ENCODE assay signal across 29 mouse cellular contexts in genomic region chrX:8921080-8921479, GRCm38 (mm10). TPM values are rescaled to one million over a fixed set of nuclear protein-coding genes. Genes with fewer than 3 reads are reported as not detected.
A peak's percentile ranks its signal among the peaks of the same experiment; 100 is the strongest.
DNase-seq lines count a peak whose midpoint lies in the region; ATAC-seq and TF ChIP-seq lines count a peak whose summit lies in the region.
"Had no signal": no experiment of that assay in that cellular context is flagged by ENCODE, and none has a peak within 500 bp of the region (broad histone marks: within the 10 kb centered on the region; RNA-seq: fewer than 3 reads in every experiment).

No protein-coding gene starts in this region.

- no peaks in the 10 kb centered on the region for H3K36me3 ChIP-seq in hindbrain, embryonic 14.5 days (replicated peaks; ENCODE audit: control insufficient read depth, insufficient read depth)
- no peaks in the 10 kb centered on the region for H3K36me3 ChIP-seq in hindbrain, embryonic 11.5 days (ENCODE audit: control insufficient read depth, insufficient read depth, low read length)
- no peaks in the 10 kb centered on the region for H3K36me3 ChIP-seq in midbrain, embryonic 11.5 days (ENCODE audit: control insufficient read depth, insufficient read depth, low read length)
- no peaks in the 10 kb centered on the region for H3K36me3 ChIP-seq in midbrain, embryonic 13.5 days
- no peaks in the 10 kb centered on the region for H3K36me3 ChIP-seq in midbrain, embryonic 16.5 days (ENCODE audit: control insufficient read depth, insufficient read depth, low read length)
- no peaks in the 10 kb centered on the region for H3K36me3 ChIP-seq in midbrain, embryonic 10.5 days
- H3K36me3 ChIP-seq in midbrain, postnatal 0 days (ENCODE audit: insufficient read depth, low read length), result no peaks in the 10 kb centered on the region
- H3K36me3 ChIP-seq: embryonic facial prominence, embryonic 10.5 days; embryonic facial prominence, embryonic 12.5 days; forebrain, embryonic 15.5 days; G1E had no signal

- H3K27ac ChIP-seq in hindbrain, embryonic 14.5 days, result no peak overlapping the region
- H3K27ac ChIP-seq in hindbrain, embryonic 11.5 days (ENCODE audit: low read depth, low read length), result no peak overlapping the region
- no peak overlapping the region for H3K27ac ChIP-seq in midbrain, embryonic 11.5 days (ENCODE audit: low read depth, low read length)
- no peak overlapping the region for H3K27ac ChIP-seq in midbrain, embryonic 13.5 days
- peak overlapping the region; percentile 50 for H3K27ac ChIP-seq in midbrain, embryonic 16.5 days (ENCODE audit: low read length)
- no peak overlapping the region for H3K27ac ChIP-seq in midbrain, embryonic 10.5 days (replicated peaks)
- H3K27ac ChIP-seq in midbrain, postnatal 0 days (ENCODE audit: low read depth, low read length), result no peak overlapping the region
- H3K27ac ChIP-seq: embryonic facial prominence, embryonic 10.5 days; embryonic facial prominence, embryonic 12.5 days; forebrain, embryonic 13.5 days; forebrain, embryonic 15.5 days had no signal

- no peak for TF ChIP-seq CTCF in midbrain, postnatal 0 days (IDR thresholded peaks at IDR 0.05)

- 71% methylated on average over 4 of the region's 4 CpGs for WGBS in hindbrain, embryonic 14.5 days
- 70% methylated on average over 4 of the region's 4 CpGs for WGBS in hindbrain, embryonic 11.5 days
- WGBS in midbrain, embryonic 11.5 days, result 72% methylated on average over 4 of the region's 4 CpGs
- WGBS in midbrain, embryonic 13.5 days, result 85% methylated on average over 4 of the region's 4 CpGs
- WGBS in midbrain, embryonic 16.5 days, result 59% methylated on average over 4 of the region's 4 CpGs
- 81% methylated on average over 4 of the region's 4 CpGs for WGBS in midbrain, embryonic 10.5 days
- WGBS in midbrain, postnatal 0 days, result 53% methylated on average over 4 of the region's 4 CpGs

- H3K4me2 ChIP-seq in hindbrain, embryonic 14.5 days (replicated peaks), result no peak overlapping the region
- H3K4me2 ChIP-seq in hindbrain, embryonic 11.5 days (replicated peaks; ENCODE audit: low read depth, low read length), result no peak overlapping the region
- no peak overlapping the region for H3K4me2 ChIP-seq in midbrain, embryonic 11.5 days
- no peak overlapping the region for H3K4me2 ChIP-seq in midbrain, embryonic 13.5 days (replicated peaks)
- no peak overlapping the region for H3K4me2 ChIP-seq in midbrain, embryonic 16.5 days (ENCODE audit: low read length)
- no peak overlapping the region for H3K4me2 ChIP-seq in midbrain, postnatal 0 days (ENCODE audit: low read depth, low read length, poor library complexity, severe bottlenecking)
- H3K4me2 ChIP-seq: embryonic facial prominence, embryonic 12.5 days; forebrain, embryonic 13.5 days; forebrain, embryonic 15.5 days had no signal

- H3K4me3 ChIP-seq in hindbrain, embryonic 14.5 days (replicated peaks; ENCODE audit: low read length), result no peak overlapping the region
- H3K4me3 ChIP-seq in hindbrain, embryonic 11.5 days (ENCODE audit: low read depth, low read length), result no peak overlapping the region
- H3K4me3 ChIP-seq in midbrain, embryonic 11.5 days (ENCODE audit: low read depth, low read length), result no peak overlapping the region
- H3K4me3 ChIP-seq in midbrain, embryonic 13.5 days (replicated peaks), result no peak overlapping the region
- no peak overlapping the region for H3K4me3 ChIP-seq in midbrain, embryonic 16.5 days (ENCODE audit: low read depth, low read length)
- no peak overlapping the region for H3K4me3 ChIP-seq in midbrain, embryonic 10.5 days
- no peak overlapping the region for H3K4me3 ChIP-seq in midbrain, postnatal 0 days (ENCODE audit: low read depth, low read length)
- H3K4me3 ChIP-seq: embryonic facial prominence, embryonic 10.5 days; embryonic facial prominence, embryonic 12.5 days; forebrain, embryonic 13.5 days; forebrain, embryonic 15.5 days had no signal

- ATAC-seq in hindbrain, embryonic 14.5 days (ENCODE audit: low FRiP score), result peak; percentile 43; the same call in 1 of the 2 replicates
- ATAC-seq in hindbrain, embryonic 11.5 days (ENCODE audit: low FRiP score), result no peak
- 0 out of 2 replicates have a peak, but pooled peaks have one; percentile 38 for ATAC-seq in midbrain, embryonic 11.5 days (ENCODE audit: low FRiP score)
- no peak for ATAC-seq in midbrain, embryonic 13.5 days
- ATAC-seq in midbrain, embryonic 16.5 days, result no peak
- peak; percentile 53; the same call in 1 of the 2 replicates for ATAC-seq in midbrain, postnatal 0 days (ENCODE audit: low FRiP score)
- ATAC-seq: activated CD4-positive, CD25-positive, alpha-beta regulatory T cell, adult 4 months; forebrain, embryonic 13.5 days; Patski had no signal

- no peaks in the 10 kb centered on the region for H3K4me1 ChIP-seq in hindbrain, embryonic 14.5 days (replicated peaks; ENCODE audit: control insufficient read depth, insufficient read depth, low read length)
- H3K4me1 ChIP-seq in hindbrain, embryonic 11.5 days (replicated peaks; ENCODE audit: control insufficient read depth, insufficient read depth, low read length), result no peaks in the 10 kb centered on the region
- H3K4me1 ChIP-seq in midbrain, embryonic 11.5 days (ENCODE audit: control insufficient read depth, insufficient read depth, low read length), result no peaks in the 10 kb centered on the region
- no peaks in the 10 kb centered on the region for H3K4me1 ChIP-seq in midbrain, embryonic 13.5 days (replicated peaks)
- no peaks in the 10 kb centered on the region for H3K4me1 ChIP-seq in midbrain, embryonic 16.5 days (ENCODE audit: control insufficient read depth, insufficient read depth, low read length)
- no peaks in the 10 kb centered on the region for H3K4me1 ChIP-seq in midbrain, embryonic 10.5 days
- no peaks in the 10 kb centered on the region for H3K4me1 ChIP-seq in midbrain, postnatal 0 days (ENCODE audit: insufficient read depth, low read length)
- H3K4me1 ChIP-seq: embryonic facial prominence, embryonic 10.5 days; embryonic facial prominence, embryonic 12.5 days; forebrain, embryonic 13.5 days; forebrain, embryonic 15.5 days had no signal

- no peaks in the 10 kb centered on the region for H3K27me3 ChIP-seq in hindbrain, embryonic 14.5 days (ENCODE audit: control insufficient read depth, insufficient read depth, low read length)
- no peaks in the 10 kb centered on the region for H3K27me3 ChIP-seq in hindbrain, embryonic 11.5 days (ENCODE audit: control insufficient read depth, insufficient read depth, low read length)
- H3K27me3 ChIP-seq in midbrain, embryonic 11.5 days (ENCODE audit: control insufficient read depth, insufficient read depth, low read length), result no peaks in the 10 kb centered on the region
- H3K27me3 ChIP-seq in midbrain, embryonic 13.5 days, result no peaks in the 10 kb centered on the region
- H3K27me3 ChIP-seq in midbrain, embryonic 16.5 days (ENCODE audit: control insufficient read depth, insufficient read depth, low read depth, low read length), result no peaks in the 10 kb centered on the region
- H3K27me3 ChIP-seq in midbrain, embryonic 10.5 days (ENCODE audit: low read depth, poor library complexity, severe bottlenecking), result no peaks in the 10 kb centered on the region
- H3K27me3 ChIP-seq in midbrain, postnatal 0 days (ENCODE audit: insufficient read depth, low read length), result no peaks in the 10 kb centered on the region
- H3K27me3 ChIP-seq: CH12.LX; embryonic facial prominence, embryonic 12.5 days; forebrain, embryonic 13.5 days; forebrain, embryonic 15.5 days had no signal

- H3K9me3 ChIP-seq in hindbrain, embryonic 14.5 days (ENCODE audit: control insufficient read depth, low read length), result no peaks in the 10 kb centered on the region
- H3K9me3 ChIP-seq in hindbrain, embryonic 11.5 days (ENCODE audit: control insufficient read depth, low read length), result no peaks in the 10 kb centered on the region
- H3K9me3 ChIP-seq in midbrain, embryonic 11.5 days (ENCODE audit: control insufficient read depth, low read length), result no peaks in the 10 kb centered on the region
- H3K9me3 ChIP-seq in midbrain, embryonic 13.5 days, result no peaks in the 10 kb centered on the region
- H3K9me3 ChIP-seq in midbrain, embryonic 16.5 days (replicated peaks; ENCODE audit: control insufficient read depth, low read length, poor library complexity, severe bottlenecking), result 0 out of 2 replicates have a peak, but pooled peaks cover 3% of the 10 kb centered on the region
- no peaks in the 10 kb centered on the region; the same call in 1 of the 2 replicates for H3K9me3 ChIP-seq in midbrain, embryonic 10.5 days (replicated peaks)
- H3K9me3 ChIP-seq in midbrain, postnatal 0 days (ENCODE audit: low read length), result no peaks in the 10 kb centered on the region
- H3K9me3 ChIP-seq: embryonic facial prominence, embryonic 12.5 days; forebrain, embryonic 13.5 days; forebrain, embryonic 15.5 days; G1E had no signal

- no peak overlapping the region for H3K9ac ChIP-seq in hindbrain, embryonic 14.5 days
- no peak overlapping the region for H3K9ac ChIP-seq in hindbrain, embryonic 11.5 days (ENCODE audit: low read depth, low read length)
- H3K9ac ChIP-seq in midbrain, embryonic 11.5 days (ENCODE audit: low read length), result no peak overlapping the region
- no peak overlapping the region for H3K9ac ChIP-seq in midbrain, embryonic 13.5 days (replicated peaks)
- no peak overlapping the region for H3K9ac ChIP-seq in midbrain, embryonic 16.5 days (ENCODE audit: low read depth, low read length)
- no peak overlapping the region for H3K9ac ChIP-seq in midbrain, postnatal 0 days (replicated peaks; ENCODE audit: low read length, poor library complexity, severe bottlenecking)
- H3K9ac ChIP-seq: embryonic facial prominence, embryonic 12.5 days; forebrain, embryonic 13.5 days; forebrain, embryonic 15.5 days had no signal

- no peak for DNase-seq in hindbrain, embryonic 14.5 days (ENCODE audit: low spot score)
- DNase-seq in hindbrain, embryonic 11.5 days (ENCODE audit: low spot score), result no peak
- DNase-seq in midbrain, embryonic 11.5 days (ENCODE audit: low spot score, missing footprints), result no peak
- DNase-seq in midbrain, embryonic 10.5 days (ENCODE audit: low spot score), result no peak
- peak; percentile 39 for DNase-seq in midbrain, postnatal 0 days (ENCODE audit: low spot score)
- no peak for DNase-seq in gastrocnemius, adult 18-20 months (ENCODE audit: low spot score)
- DNase-seq: adrenal gland, adult 8-10 months; adrenal gland, postnatal 14 days; adrenal gland, postnatal 36 days; cerebellum, adult 11-12 months; cerebellum, adult 2 months; cerebellum, adult 9-10 months; cerebellum, postnatal 10 days; cerebellum, postnatal 25 days had no signal

RNA-seq across cellular contexts. Expression of gene B630019K06Rik, which starts 28.9 kb away (rescaled TPM):
- polyA plus RNA-seq in hindbrain, embryonic 14.5 days (2014; fragmentation: Nextera tagmentation; extraction: Ambion mirVana), result 39.1 and 40.7 TPM in 2 replicates
- 6.7 and 7.1 TPM in 2 replicates for polyA plus RNA-seq in hindbrain, embryonic 11.5 days (2014; fragmentation: Nextera tagmentation; extraction: Ambion mirVana)
- polyA plus RNA-seq in midbrain, embryonic 11.5 days (2014; fragmentation: Nextera tagmentation; extraction: Ambion mirVana), result 8.1 and 9.7 TPM in 2 replicates
- polyA plus RNA-seq in midbrain, embryonic 13.5 days (2015; fragmentation: Nextera tagmentation; extraction: Ambion mirVana), result 18.1 and 21.2 TPM in 2 replicates
- polyA plus RNA-seq in midbrain, embryonic 16.5 days (2015; fragmentation: Nextera tagmentation; extraction: Ambion mirVana), result 26.9 and 27.0 TPM in 2 replicates
- polyA plus RNA-seq in midbrain, embryonic 10.5 days (2016; fragmentation: Nextera tagmentation; extraction: Ambion mirVana), result 3.4 and 3.9 TPM in 2 replicates
- total RNA-seq in midbrain, postnatal 0 days (2014; rRNA removed), result 112 and 113 TPM in 2 replicates
- polyA plus RNA-seq in midbrain, postnatal 0 days (2015; fragmentation: Nextera tagmentation; extraction: Ambion mirVana), result 37.5 and 40.5 TPM in 2 replicates
- total RNA-seq in gastrocnemius, adult 18-20 months (2021), result under 1 TPM; 0.23 to 0.28 TPM
- total RNA-seq: CH12.LX had no signal

RNA-seq across cellular contexts. Expression of gene Fthl17b, which starts 41.7 kb away (rescaled TPM):
- not detected in 2 replicates for polyA plus RNA-seq in hindbrain, embryonic 14.5 days (2014; fragmentation: Nextera tagmentation; extraction: Ambion mirVana)
- not detected in 2 replicates for polyA plus RNA-seq in hindbrain, embryonic 11.5 days (2014; fragmentation: Nextera tagmentation; extraction: Ambion mirVana)
- polyA plus RNA-seq in midbrain, embryonic 11.5 days (2014; fragmentation: Nextera tagmentation; extraction: Ambion mirVana), result not detected in 2 replicates
- polyA plus RNA-seq in midbrain, embryonic 13.5 days (2015; fragmentation: Nextera tagmentation; extraction: Ambion mirVana), result not detected in 2 replicates
- polyA plus RNA-seq in midbrain, embryonic 16.5 days (2015; fragmentation: Nextera tagmentation; extraction: Ambion mirVana), result not detected in 2 replicates
- not detected in 2 replicates for polyA plus RNA-seq in midbrain, embryonic 10.5 days (2016; fragmentation: Nextera tagmentation; extraction: Ambion mirVana)
- total RNA-seq in midbrain, postnatal 0 days (2014; rRNA removed), result not detected in 2 replicates
- not detected in 2 replicates for polyA plus RNA-seq in midbrain, postnatal 0 days (2015; fragmentation: Nextera tagmentation; extraction: Ambion mirVana)
- total RNA-seq in gastrocnemius, adult 18-20 months (2021), result not detected
- total RNA-seq: adrenal gland, adult 18-20 months; adrenal gland, adult 8-10 months; adrenal gland, postnatal 14 days; adrenal gland, postnatal 36 days; CH12.LX; G1E had no signal
- polyA plus RNA-seq: activated CD4-positive, CD25-positive, alpha-beta regulatory T cell, adult 4 months; C2C12; cerebellum, adult 2 months; cortical plate, adult 2 months; embryonic facial prominence, embryonic 10.5 days; embryonic facial prominence, embryonic 12.5 days; embryonic facial prominence, embryonic 14.5 days; forebrain, embryonic 11.5 days; forebrain, embryonic 13.5 days; forebrain, embryonic 15.5 days; G1E; Patski had no signal

RNA-seq across cellular contexts. Expression of gene Gm5751, which starts 47.0 kb away (rescaled TPM):
- polyA plus RNA-seq in hindbrain, embryonic 14.5 days (2014; fragmentation: Nextera tagmentation; extraction: Ambion mirVana), result not detected in 2 replicates
- polyA plus RNA-seq in hindbrain, embryonic 11.5 days (2014; fragmentation: Nextera tagmentation; extraction: Ambion mirVana), result not detected in 2 replicates
- polyA plus RNA-seq in midbrain, embryonic 11.5 days (2014; fragmentation: Nextera tagmentation; extraction: Ambion mirVana), result not detected in 2 replicates
- polyA plus RNA-seq in midbrain, embryonic 13.5 days (2015; fragmentation: Nextera tagmentation; extraction: Ambion mirVana), result not detected in 2 replicates
- not detected in 2 replicates for polyA plus RNA-seq in midbrain, embryonic 16.5 days (2015; fragmentation: Nextera tagmentation; extraction: Ambion mirVana)
- polyA plus RNA-seq in midbrain, embryonic 10.5 days (2016; fragmentation: Nextera tagmentation; extraction: Ambion mirVana), result not detected in 2 replicates
- not detected in 2 replicates for total RNA-seq in midbrain, postnatal 0 days (2014; rRNA removed)
- polyA plus RNA-seq in midbrain, postnatal 0 days (2015; fragmentation: Nextera tagmentation; extraction: Ambion mirVana), result not detected in 2 replicates
- not detected for total RNA-seq in gastrocnemius, adult 18-20 months (2021)
- total RNA-seq: adrenal gland, adult 18-20 months; adrenal gland, adult 8-10 months; adrenal gland, postnatal 14 days; adrenal gland, postnatal 36 days had no signal
- polyA plus RNA-seq: activated CD4-positive, CD25-positive, alpha-beta regulatory T cell, adult 4 months; C2C12; embryonic facial prominence, embryonic 10.5 days; embryonic facial prominence, embryonic 12.5 days; embryonic facial prominence, embryonic 14.5 days; forebrain, embryonic 11.5 days; forebrain, embryonic 13.5 days; forebrain, embryonic 15.5 days; Patski had no signal

RNA-seq across cellular contexts. Expression of gene Fthl17c, which starts 55.3 kb away (rescaled TPM):
- not detected in 2 replicates for polyA plus RNA-seq in hindbrain, embryonic 14.5 days (2014; fragmentation: Nextera tagmentation; extraction: Ambion mirVana)
- polyA plus RNA-seq in hindbrain, embryonic 11.5 days (2014; fragmentation: Nextera tagmentation; extraction: Ambion mirVana), result not detected in 2 replicates
- polyA plus RNA-seq in midbrain, embryonic 11.5 days (2014; fragmentation: Nextera tagmentation; extraction: Ambion mirVana), result not detected in 2 replicates
- not detected in 2 replicates for polyA plus RNA-seq in midbrain, embryonic 13.5 days (2015; fragmentation: Nextera tagmentation; extraction: Ambion mirVana)
- polyA plus RNA-seq in midbrain, embryonic 16.5 days (2015; fragmentation: Nextera tagmentation; extraction: Ambion mirVana), result not detected in 2 replicates
- polyA plus RNA-seq in midbrain, embryonic 10.5 days (2016; fragmentation: Nextera tagmentation; extraction: Ambion mirVana), result not detected in 2 replicates
- not detected in 2 replicates for total RNA-seq in midbrain, postnatal 0 days (2014; rRNA removed)
- not detected in 2 replicates for polyA plus RNA-seq in midbrain, postnatal 0 days (2015; fragmentation: Nextera tagmentation; extraction: Ambion mirVana)
- total RNA-seq in gastrocnemius, adult 18-20 months (2021), result not detected
- total RNA-seq: adrenal gland, adult 18-20 months; adrenal gland, adult 8-10 months; adrenal gland, postnatal 14 days; adrenal gland, postnatal 36 days; CH12.LX; G1E had no signal
- polyA plus RNA-seq: activated CD4-positive, CD25-positive, alpha-beta regulatory T cell, adult 4 months; C2C12; cerebellum, adult 2 months; cortical plate, adult 2 months; embryonic facial prominence, embryonic 10.5 days; embryonic facial prominence, embryonic 12.5 days; embryonic facial prominence, embryonic 14.5 days; forebrain, embryonic 11.5 days; forebrain, embryonic 13.5 days; forebrain, embryonic 15.5 days; G1E; Patski had no signal

Comparison
In these comparisons a context has a peak if more than half of its experiments do, and no peak if none do; other contexts are left out.
1. ATAC-seq: peak in hindbrain, embryonic 14.5 days (single experiment), midbrain, embryonic 11.5 days (single experiment) and midbrain, postnatal 0 days (single experiment); none in hindbrain, embryonic 11.5 days (single experiment), midbrain, embryonic 13.5 days (single experiment) and midbrain, embryonic 16.5 days (single experiment).